Mouse (Mus musculus) T-helper 1 cell (primary cell): ENCODE measurements at regions not wholly inside any gene's neighbourhood (a gene's known extent, or its start where the extent isn't known, plus 50 kb on each side); places are given as distances from the start of the nearest gene placed in this dataset.
"Not testable (repeated sequence)": the region's sequence is repeated elsewhere in the genome, so short reads cannot be mapped to it uniquely, and the experiment has no call there.

Source experiments
- in situ Hi-C: fragments of 300-600 bp; cut with MboI, MseI; formaldehyde crosslinking; loops from one replicate; pipeline ENCODE4 v1.15.1; 2025; ENCODE audit warnings: high pct_unique_total_duplicates

- in situ Hi-C loops, result loop anchor here (5.0 kb wide), 2 partner anchors 52 to 77 kb away; no protein-coding TSS in a partner anchor
Measured at GRCm38 (mm10) chr10:130594046-130594734, 97.0 kb upstream of the Vmn2r87 start.

DNA sequence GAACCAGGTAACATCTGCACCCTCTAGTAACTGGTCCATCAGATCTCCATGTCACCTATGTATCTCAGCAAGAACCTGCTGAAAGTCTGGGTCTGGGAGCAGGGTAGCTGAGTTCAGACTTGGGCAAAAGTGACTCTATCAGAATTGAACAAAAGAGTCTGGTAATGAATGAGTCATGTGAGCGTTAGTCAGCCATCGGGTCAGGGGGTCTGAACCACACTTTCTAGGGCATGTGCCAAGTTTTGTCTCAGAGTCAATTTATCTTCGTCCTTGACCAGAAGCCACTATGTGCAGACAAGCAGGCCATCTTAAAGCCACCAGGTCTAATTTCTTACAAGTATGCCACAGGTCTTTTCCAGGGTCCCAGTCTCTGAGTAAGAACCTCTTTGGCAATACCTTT is 69.2 kb upstream of the Vmn2r87 start:
- in situ Hi-C loops, result not testable (repeated sequence)

DNA sequence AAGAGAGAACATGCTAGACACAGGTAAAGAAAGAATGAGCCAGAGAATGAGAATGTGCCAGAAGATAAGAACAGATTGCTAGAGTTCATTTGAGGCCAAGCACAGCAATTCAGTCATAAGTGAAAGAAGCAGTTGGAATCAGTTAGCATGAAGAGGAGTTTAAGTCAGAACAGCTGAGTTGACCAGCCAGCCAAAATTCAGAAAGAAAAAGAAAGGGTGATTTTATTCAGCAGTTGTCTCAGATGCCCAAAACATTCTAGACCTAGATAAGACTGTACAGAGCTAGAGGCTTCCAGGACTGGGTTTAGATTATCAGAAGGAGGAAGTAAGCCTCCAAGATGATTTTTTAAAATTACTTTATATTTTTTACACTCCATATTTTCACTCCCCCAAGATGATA is 51.4 kb upstream of the Vmn2r87 start:
- in situ Hi-C loops, result no loop called here
